Mouse (Mus musculus) bone marrow macrophage, adult 2 months (primary cell): ENCODE results near the gene Tia1.

Source experiments
- CTCF ChIP-seq: IDR thresholded peaks from 2 replicates; pipeline ENCODE4 v1.5.1; 2012; ENCODE audit warnings: low read depth, mild to moderate bottlenecking, low read length, moderate library complexity
- POLR2A ChIP-seq: IDR thresholded peaks from 2 replicates; pipeline ENCODE4 v1.6.1; 2012; ENCODE audit warnings: mild to moderate bottlenecking, low read depth, low read length, borderline replicate concordance

- TF ChIP-seq CTCF (no peak), POLR2A (no peak)
These were observed 4.0 kb upstream of the Tia1 start for GRCm38 (mm10) chr6:86399995-86400394.
